Mouse (Mus musculus): Measurements from ENCODE around the gene Dchs2.
"Not testable (repeated sequence)": the region's sequence is repeated elsewhere in the genome, so short reads cannot be mapped to it uniquely, and the experiment has no call there.

Dchs2 gene

GRCm38 (mm10) chr3:83127726-83128448 lies at the start of gene Dchs2:
Dchs2 (plus strand) TSS chr3:83127948.
- peak in 1 of 2 experiments; percentile 26 for DNase-seq

- DNase-seq = peak; percentile 79 to 85
Observed at GRCm38 (mm10) chr3:83080567-83081055, 47.1 kb upstream of the Dchs2 start.

- no peak for DNase-seq
Observed at GRCm38 (mm10) chr3:83097586-83097985, 30.2 kb upstream of the Dchs2 start.

- DNase-seq = no peak
Observed at GRCm38 (mm10) chr3:83098546-83099034, 29.2 kb upstream of the Dchs2 start.

GRCm38 (mm10) chr3:83099139-83099538 lies 28.6 kb upstream of the Dchs2 start:
- no peak for DNase-seq

GRCm38 (mm10) chr3:83099651-83100050 lies 28.1 kb upstream of the Dchs2 start:
- no peak for DNase-seq

- no peak for DNase-seq
Observed at GRCm38 (mm10) chr3:83102286-83102685, 25.5 kb upstream of the Dchs2 start.

GRCm38 (mm10) chr3:83110163-83110562 lies 17.6 kb upstream of the Dchs2 start:
- peak in 1 of 2 experiments; percentile 22 for DNase-seq

- DNase-seq = no peak
Observed at GRCm38 (mm10) chr3:83111485-83112261, 16.1 kb upstream of the Dchs2 start.

GRCm38 (mm10) chr3:83112869-83113268 lies 14.9 kb upstream of the Dchs2 start:
- no peak for DNase-seq

- no peak for DNase-seq
Observed at GRCm38 (mm10) chr3:83114946-83115345, 12.8 kb upstream of the Dchs2 start.

- no peak for DNase-seq
Observed at GRCm38 (mm10) chr3:83117592-83117991, 10.2 kb upstream of the Dchs2 start.

GRCm38 (mm10) chr3:83123945-83124344 lies 3.8 kb upstream of the Dchs2 start:
- not testable (repeated sequence) for DNase-seq

- DNase-seq = peak in 1 of 2 experiments; percentile 30
Observed at GRCm38 (mm10) chr3:83127088-83127725, 541 bp upstream of the Dchs2 start.

GRCm38 (mm10) chr3:83128449-83128922 lies 738 bp downstream of the Dchs2 start:
- DNase-seq = peak; percentile 18 to 27

GRCm38 (mm10) chr3:83129151-83129550 lies 1.4 kb downstream of the Dchs2 start:
- no peak for DNase-seq

- peak; percentile 25 to 32 for DNase-seq
Observed at GRCm38 (mm10) chr3:83136413-83136812, 8.7 kb downstream of the Dchs2 start.

GRCm38 (mm10) chr3:83138820-83139219 lies 11.1 kb downstream of the Dchs2 start:
- DNase-seq = peak in 1 of 2 experiments; percentile 30

- DNase-seq = no peak
Observed at GRCm38 (mm10) chr3:83145610-83146009, 17.9 kb downstream of the Dchs2 start.

GRCm38 (mm10) chr3:83147273-83148054 lies 19.7 kb downstream of the Dchs2 start:
- DNase-seq = no peak

- DNase-seq = no peak
Observed at GRCm38 (mm10) chr3:83148055-83148447, 20.3 kb downstream of the Dchs2 start.

GRCm38 (mm10) chr3:83148508-83148907 lies 20.8 kb downstream of the Dchs2 start:
- no peak for DNase-seq

Measured in lung, postnatal 4 days (tissue).